Mouse (Mus musculus): ENCODE measurements around the gene Zfp318. TPM values are rescaled to one million over a fixed set of nuclear protein-coding genes. Genes with fewer than 3 reads are reported as not detected.

Zfp318 gene
- polyA plus RNA-seq, 1 experiment from 2014 or later: 16.1 TPM

DNA sequence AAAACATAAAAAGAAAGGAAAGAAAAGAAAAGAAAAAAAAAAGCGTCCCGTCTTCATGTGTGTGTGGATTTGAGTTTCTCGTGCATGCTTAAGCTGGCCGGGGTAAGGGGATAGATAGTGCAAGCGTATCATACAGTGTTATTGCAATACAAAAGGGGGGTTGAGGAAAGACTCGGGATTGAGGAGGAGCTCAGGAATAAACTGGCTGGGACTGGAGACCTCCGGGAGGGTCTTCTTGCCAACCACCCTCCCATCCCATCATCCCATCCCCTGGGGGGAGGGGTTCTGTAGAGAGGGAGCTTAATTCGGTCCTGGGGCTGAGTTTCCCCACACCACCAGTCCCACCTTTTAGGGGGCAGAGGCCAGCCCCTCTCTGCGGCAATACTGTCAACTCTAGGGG is 71.0 kb downstream of the Zfp318 start:
- H3K4me1 ChIP-seq (ENCODE audit: control insufficient read depth, insufficient read depth, low read length): peaks cover 20% of the 10 kb centered on the region
- H3K4me2 ChIP-seq (ENCODE audit: low read depth, severe bottlenecking): peak overlapping the region; percentile 88
- no peaks in the 10 kb centered on the region for H3K9me3 ChIP-seq (ENCODE audit: control insufficient read depth, low read length)
- H3K27ac ChIP-seq (replicated peaks; ENCODE audit: low read depth, low read length): no peak overlapping the region
- ATAC-seq (ENCODE audit: insufficient number of reproducible peaks, low FRiP score, low TSS enrichment, low read depth) (peak; percentile 35; the same call in 1 of the 2 replicates), DNase-seq (ENCODE audit: low spot score) (no peak)
- H3K4me3 ChIP-seq (ENCODE audit: low read depth, low read length): peak overlapping the region; percentile 42
- peaks cover 70% of the 10 kb centered on the region for H3K27me3 ChIP-seq (ENCODE audit: control insufficient read depth, insufficient read depth, low read length)
- 4% methylated on average over 9 of the region's 9 CpGs for WGBS
- H3K9ac ChIP-seq (ENCODE audit: low read length): peak overlapping the region; percentile 40; the same call in 1 of the 2 replicates
- no peaks in the 10 kb centered on the region for H3K36me3 ChIP-seq (ENCODE audit: control insufficient read depth, insufficient read depth, low read length)

DNA sequence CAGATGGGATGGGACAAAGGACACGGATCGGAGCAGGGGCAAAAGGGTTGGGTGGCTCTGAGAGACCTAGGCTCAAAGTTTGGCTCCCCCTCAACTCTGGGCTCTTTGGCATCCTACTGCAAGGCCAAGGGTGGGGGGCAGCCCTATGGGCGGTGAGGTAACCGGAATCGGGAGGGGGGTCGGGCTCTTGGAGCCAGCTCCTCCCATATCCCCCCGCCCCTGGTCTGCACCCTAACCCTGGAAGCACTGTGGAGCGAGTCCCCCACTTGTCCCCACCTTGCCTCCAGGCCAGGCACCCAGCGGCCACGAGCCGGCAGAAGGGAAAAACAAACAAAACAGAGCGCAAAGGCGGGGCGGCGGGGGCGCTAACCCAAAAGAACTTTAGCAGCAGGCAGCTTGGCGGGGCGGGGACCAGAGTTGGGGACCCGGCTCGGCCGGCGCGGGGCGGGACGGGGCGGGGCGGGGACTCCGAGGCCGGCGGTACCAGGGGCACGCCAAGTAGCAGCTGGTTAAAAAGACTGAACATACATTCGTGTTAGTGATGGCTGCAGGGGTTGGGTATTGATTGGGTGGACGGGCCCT is 71.7 kb downstream of the Zfp318 start:
- Histone ChIP-seq H3K27ac (replicated peaks; ENCODE audit: low read depth, low read length) (no peak overlapping the region), H3K4me2 (ENCODE audit: low read depth, severe bottlenecking) (peak overlapping the region; percentile 88), H3K36me3 (ENCODE audit: control insufficient read depth, insufficient read depth, low read length) (no peaks in the 10 kb centered on the region), H3K9ac (ENCODE audit: low read length) (peak overlapping the region; percentile 40; the same call in 1 of the 2 replicates), H3K4me3 (ENCODE audit: low read depth, low read length) (peak overlapping the region; percentile 42), H3K9me3 (ENCODE audit: control insufficient read depth, low read length) (no peaks in the 10 kb centered on the region), H3K27me3 (ENCODE audit: control insufficient read depth, insufficient read depth, low read length) (peaks cover 77% of the 10 kb centered on the region), H3K4me1 (ENCODE audit: control insufficient read depth, insufficient read depth, low read length) (peaks cover 20% of the 10 kb centered on the region)
- ATAC-seq (ENCODE audit: insufficient number of reproducible peaks, low FRiP score, low TSS enrichment, low read depth): peak; percentile 49; the same call in 1 of the 2 replicates
- DNase-seq (ENCODE audit: low spot score): peak; percentile 64
- under 1% methylated on average over 31 of the region's 33 CpGs for WGBS

DNA sequence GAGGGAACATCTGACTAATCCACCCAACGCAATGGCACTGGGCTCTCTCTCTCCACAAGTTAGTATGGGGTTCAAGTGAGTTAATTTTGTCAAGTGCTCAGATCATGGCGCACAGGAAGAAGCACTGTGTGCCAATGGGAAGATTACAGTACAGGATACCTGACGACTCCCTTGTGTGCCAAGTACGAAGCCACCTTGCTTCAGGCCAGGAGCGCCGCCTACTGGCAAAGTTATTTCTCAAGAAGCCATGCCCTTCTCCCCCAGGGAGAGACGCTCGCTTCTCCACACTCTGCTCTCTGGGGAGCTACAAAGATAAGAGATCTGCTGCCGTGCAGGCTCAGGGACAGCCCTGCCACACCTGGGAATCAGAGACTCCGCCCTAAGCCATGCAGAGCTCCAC is 74.3 kb downstream of the Zfp318 start:
- Histone ChIP-seq H3K9me3 (ENCODE audit: control insufficient read depth, low read length) (no peaks in the 10 kb centered on the region), H3K4me3 (ENCODE audit: low read depth, low read length) (no peak overlapping the region), H3K4me1 (ENCODE audit: control insufficient read depth, insufficient read depth, low read length) (peaks cover 20% of the 10 kb centered on the region), H3K4me2 (ENCODE audit: low read depth, severe bottlenecking) (no peak overlapping the region), H3K36me3 (ENCODE audit: control insufficient read depth, insufficient read depth, low read length) (no peaks in the 10 kb centered on the region), H3K27ac (replicated peaks; ENCODE audit: low read depth, low read length) (no peak overlapping the region), H3K27me3 (ENCODE audit: control insufficient read depth, insufficient read depth, low read length) (peaks cover 80% of the 10 kb centered on the region), H3K9ac (ENCODE audit: low read length) (no peak overlapping the region)
- 11% methylated on average over 10 of the region's 10 CpGs for WGBS
- no peak for ATAC-seq (ENCODE audit: insufficient number of reproducible peaks, low FRiP score, low TSS enrichment, low read depth)
- DNase-seq (ENCODE audit: low spot score): peak; percentile 62

DNA sequence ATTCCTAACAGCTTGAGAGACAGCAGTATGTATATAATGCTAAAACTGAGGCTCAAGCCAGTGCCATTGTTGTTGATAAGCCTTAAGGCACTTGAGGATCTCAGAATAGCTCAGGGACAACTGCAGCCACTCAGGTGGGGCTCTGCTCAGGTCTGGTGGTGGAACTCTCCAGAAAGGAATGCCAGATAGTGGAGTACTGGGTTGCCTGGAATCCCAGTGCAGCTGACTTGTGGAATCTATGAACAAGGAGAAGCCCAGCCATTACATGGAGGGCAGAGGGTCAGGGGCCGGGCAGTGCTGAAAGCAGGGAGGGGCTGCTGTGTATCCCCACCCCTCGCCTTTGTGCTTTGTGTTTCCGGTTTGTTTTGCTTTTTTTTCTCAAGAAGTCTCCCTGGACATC is 74.9 kb downstream of the Zfp318 start:
- Histone ChIP-seq H3K36me3 (ENCODE audit: control insufficient read depth, insufficient read depth, low read length) (no peaks in the 10 kb centered on the region), H3K9me3 (ENCODE audit: control insufficient read depth, low read length) (no peaks in the 10 kb centered on the region), H3K9ac (ENCODE audit: low read length) (no peak overlapping the region), H3K4me2 (ENCODE audit: low read depth, severe bottlenecking) (no peak overlapping the region), H3K4me1 (ENCODE audit: control insufficient read depth, insufficient read depth, low read length) (peaks cover 17% of the 10 kb centered on the region), H3K4me3 (ENCODE audit: low read depth, low read length) (no peak overlapping the region), H3K27ac (replicated peaks; ENCODE audit: low read depth, low read length) (no peak overlapping the region), H3K27me3 (ENCODE audit: control insufficient read depth, insufficient read depth, low read length) (peaks cover 75% of the 10 kb centered on the region)
- 44% methylated on average over 3 of the region's 3 CpGs for WGBS
- DNase-seq (ENCODE audit: low spot score) (no peak), ATAC-seq (ENCODE audit: insufficient number of reproducible peaks, low FRiP score, low TSS enrichment, low read depth) (no peak)

DNA sequence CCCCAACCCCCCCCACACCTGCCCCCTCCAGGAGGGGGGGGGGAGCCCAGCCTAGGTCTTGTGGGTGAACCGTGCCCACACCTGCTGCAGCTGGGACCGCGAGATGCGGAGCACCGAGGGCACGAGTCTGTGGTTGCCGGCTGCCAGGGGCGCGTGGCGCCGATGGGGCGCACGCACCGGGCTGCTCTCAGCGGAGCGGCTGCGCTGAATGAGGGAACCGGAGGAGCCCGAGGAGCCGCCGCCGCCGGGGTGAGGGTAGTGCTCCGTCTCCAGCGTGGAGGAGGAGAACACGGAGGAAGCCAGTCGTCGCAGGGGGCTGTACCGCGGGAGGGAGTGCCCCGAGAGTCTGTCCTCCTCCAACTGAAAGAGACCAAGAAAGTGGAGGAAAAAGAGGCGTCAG is 77.1 kb downstream of the Zfp318 start:
- Histone ChIP-seq H3K36me3 (ENCODE audit: control insufficient read depth, insufficient read depth, low read length) (no peaks in the 10 kb centered on the region), H3K9ac (ENCODE audit: low read length) (no peak overlapping the region), H3K9me3 (ENCODE audit: control insufficient read depth, low read length) (no peaks in the 10 kb centered on the region), H3K27me3 (ENCODE audit: control insufficient read depth, insufficient read depth, low read length) (peaks cover 55% of the 10 kb centered on the region), H3K4me2 (ENCODE audit: low read depth, severe bottlenecking) (peak overlapping the region; percentile 42), H3K4me3 (ENCODE audit: low read depth, low read length) (peak overlapping the region; percentile 12; the same call in 1 of the 2 replicates), H3K27ac (replicated peaks; ENCODE audit: low read depth, low read length) (no peak overlapping the region), H3K4me1 (ENCODE audit: control insufficient read depth, insufficient read depth, low read length) (peaks cover 1% of the 10 kb centered on the region; the same call in 1 of the 2 replicates)
- under 1% methylated on average over 32 of the region's 32 CpGs for WGBS
- ATAC-seq (ENCODE audit: insufficient number of reproducible peaks, low FRiP score, low TSS enrichment, low read depth): peak; percentile 42; the same call in 1 of the 2 replicates
- no peak for DNase-seq (ENCODE audit: low spot score)

DNA sequence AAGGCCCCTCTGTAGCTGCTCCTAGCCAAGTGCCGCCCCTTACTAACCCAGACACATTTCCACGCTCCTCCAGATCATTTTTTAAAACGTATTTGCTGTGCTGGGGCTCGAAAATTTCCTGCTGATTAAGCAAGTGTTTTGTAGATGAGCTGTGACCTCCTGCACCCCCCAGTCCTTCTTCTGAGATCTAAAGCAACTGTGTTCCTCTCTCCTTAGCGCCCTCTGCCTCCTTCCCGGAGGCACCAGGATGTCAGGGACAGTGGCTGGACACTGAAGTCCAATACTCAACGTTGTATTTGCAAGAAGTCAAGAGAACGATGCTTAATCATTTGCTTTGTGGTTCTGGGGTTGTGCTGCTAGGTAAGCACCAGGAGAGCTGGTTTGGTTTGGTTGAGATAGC is 77.8 kb downstream of the Zfp318 start:
- Histone ChIP-seq H3K4me2 (ENCODE audit: low read depth, severe bottlenecking) (peak overlapping the region; percentile 42), H3K27ac (replicated peaks; ENCODE audit: low read depth, low read length) (no peak overlapping the region)
- 12% methylated on average over 8 of the region's 8 CpGs for WGBS

DNA sequence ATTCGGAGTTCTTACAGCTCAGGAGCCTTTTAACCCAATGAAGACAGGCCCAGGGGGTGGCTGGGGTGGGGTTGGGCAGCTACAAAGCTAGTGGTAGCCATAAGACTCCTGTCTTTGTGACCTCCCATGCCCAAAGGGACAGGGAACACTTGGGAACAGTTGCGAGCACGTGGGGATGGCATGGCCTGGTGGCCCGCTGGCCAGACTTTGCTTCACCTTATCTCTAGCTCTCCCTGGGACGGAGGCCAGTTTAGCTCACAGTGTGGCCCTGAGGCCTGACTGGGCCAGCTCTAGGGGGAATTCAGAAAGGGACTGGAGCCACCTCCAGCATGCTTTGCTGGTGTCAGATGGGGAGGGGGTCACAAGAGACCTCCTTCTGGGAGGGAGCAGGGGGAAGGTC is 78.7 kb downstream of the Zfp318 start:
- no peak for ATAC-seq (ENCODE audit: insufficient number of reproducible peaks, low FRiP score, low TSS enrichment, low read depth)
- H3K36me3 ChIP-seq (ENCODE audit: control insufficient read depth, insufficient read depth, low read length): no peaks in the 10 kb centered on the region
- no peak overlapping the region for H3K4me2 ChIP-seq (ENCODE audit: low read depth, severe bottlenecking)
- peaks cover 40% of the 10 kb centered on the region for H3K27me3 ChIP-seq (ENCODE audit: control insufficient read depth, insufficient read depth, low read length)
- H3K9ac ChIP-seq (ENCODE audit: low read length): no peak overlapping the region
- H3K4me1 ChIP-seq (ENCODE audit: control insufficient read depth, insufficient read depth, low read length): no peaks in the 10 kb centered on the region; the same call in 1 of the 2 replicates
- DNase-seq (ENCODE audit: low spot score): no peak
- no peak overlapping the region for H3K4me3 ChIP-seq (ENCODE audit: low read depth, low read length)
- H3K27ac ChIP-seq (replicated peaks; ENCODE audit: low read depth, low read length): no peak overlapping the region
- 77% methylated on average over 5 of the region's 5 CpGs for WGBS
- H3K9me3 ChIP-seq (ENCODE audit: control insufficient read depth, low read length): no peaks in the 10 kb centered on the region

More for the DNA sequence above, 77.8 kb downstream of the Zfp318 start:
- no peak overlapping the region for H3K9ac ChIP-seq (ENCODE audit: low read length)
- no peaks in the 10 kb centered on the region for H3K36me3 ChIP-seq (ENCODE audit: control insufficient read depth, insufficient read depth, low read length)
- H3K4me3 ChIP-seq (ENCODE audit: low read depth, low read length): no peak overlapping the region
- ATAC-seq (ENCODE audit: insufficient number of reproducible peaks, low FRiP score, low TSS enrichment, low read depth) (no peak), DNase-seq (ENCODE audit: low spot score) (no peak)
- H3K27me3 ChIP-seq (ENCODE audit: control insufficient read depth, insufficient read depth, low read length): peaks cover 48% of the 10 kb centered on the region
- no peaks in the 10 kb centered on the region for H3K9me3 ChIP-seq (ENCODE audit: control insufficient read depth, low read length)
- H3K4me1 ChIP-seq (ENCODE audit: control insufficient read depth, insufficient read depth, low read length): no peaks in the 10 kb centered on the region; the same call in 1 of the 2 replicates

DNA sequence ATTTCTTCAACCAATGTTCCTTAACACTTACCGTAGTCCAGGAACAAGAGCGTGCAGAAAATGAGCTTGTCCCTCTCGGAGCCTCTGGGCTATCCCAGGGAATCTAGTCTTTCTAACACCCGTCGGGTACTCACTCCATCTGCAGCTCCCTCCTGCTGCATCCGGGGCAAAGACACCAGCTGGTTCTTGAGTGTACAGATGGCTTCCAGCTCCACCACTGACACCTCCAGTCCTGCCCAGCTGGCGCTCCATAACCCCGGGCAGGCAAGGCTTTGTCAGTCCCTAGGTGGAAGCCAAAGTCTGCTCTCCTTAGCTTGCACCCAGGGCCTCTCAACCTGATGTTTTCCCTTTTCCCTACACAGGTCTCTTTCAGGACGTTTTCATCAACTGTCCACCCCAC is 84.3 kb downstream of the Zfp318 start:
- WGBS: 70% methylated on average over 9 of the region's 9 CpGs
- Histone ChIP-seq H3K9me3 (ENCODE audit: control insufficient read depth, low read length) (no peaks in the 10 kb centered on the region), H3K27ac (replicated peaks; ENCODE audit: low read depth, low read length) (no peak overlapping the region), H3K36me3 (ENCODE audit: control insufficient read depth, insufficient read depth, low read length) (no peaks in the 10 kb centered on the region), H3K4me1 (ENCODE audit: control insufficient read depth, insufficient read depth, low read length) (peaks cover 3% of the 10 kb centered on the region; the same call in 1 of the 2 replicates), H3K4me2 (ENCODE audit: low read depth, severe bottlenecking) (no peak overlapping the region), H3K4me3 (ENCODE audit: low read depth, low read length) (no peak overlapping the region), H3K27me3 (ENCODE audit: control insufficient read depth, insufficient read depth, low read length) (no peaks in the 10 kb centered on the region), H3K9ac (ENCODE audit: low read length) (no peak overlapping the region)
- ATAC-seq (ENCODE audit: insufficient number of reproducible peaks, low FRiP score, low TSS enrichment, low read depth): no peak
- DNase-seq (ENCODE audit: low spot score): no peak
